Mouse (Mus musculus): ENCODE measurements around the gene Gpr174. TPM values are rescaled to one million over a fixed set of nuclear protein-coding genes. Genes with fewer than 3 reads are reported as not detected.
A peak's percentile ranks its signal among the peaks of the same experiment; 100 is the strongest.

Gpr174 gene
- total and polyA plus RNA-seq, 3 experiments: 8.5 to 30.3 (median 16.2) TPM

GRCm38 (mm10) chrX:107231214-107231613, 24.5 kb upstream of the Gpr174 start:
- H3K36me3 ChIP-seq (replicated peaks in 1 of 2; ENCODE audit: control insufficient read depth in 1 of 2, insufficient read depth in 1 of 2, low read length in 1 of 2): no peaks in the 10 kb centered on the region
- H3K9ac ChIP-seq (ENCODE audit: insufficient read depth, low read depth): no peak overlapping the region
- H3K4me1 ChIP-seq (ENCODE audit: control insufficient read depth in 1 of 2, insufficient read depth in 2 of 2): no peaks in the 10 kb centered on the region
- dilution Hi-C loops (cut with MboI; ENCODE audit: extremely low pct_ligation_motif_present, extremely low pct_unique_long_range_greater_than_20kb, low sequenced_read_pairs): no loop called here
- no peak overlapping the region for H3K4me3 ChIP-seq (replicated peaks in 1 of 3; ENCODE audit: low read depth in 2 of 3, low read length in 2 of 3, poor library complexity in 1 of 3)
- H3K27me3 ChIP-seq (replicated peaks): no peaks in the 10 kb centered on the region
- no peak for DNase-seq (ENCODE audit: extremely low read depth)
- no peaks in the 10 kb centered on the region for H3K9me3 ChIP-seq (replicated peaks; ENCODE audit: low read length)
- no peaks in the 10 kb centered on the region for H3K79me2 ChIP-seq (replicated peaks; ENCODE audit: control insufficient read depth, extremely low read depth, insufficient read depth, poor library complexity, severe bottlenecking)
- H3K4me2 ChIP-seq (ENCODE audit: insufficient read depth, low read depth, poor library complexity, severe bottlenecking): no peak overlapping the region
- TF ChIP-seq CTCF (conservative IDR thresholded peaks at IDR 0.05 in 1 of 2, IDR thresholded peaks at IDR 0.05 in 1 of 2; ENCODE audit: low read depth in 2 of 2, low read length in 2 of 2) (peak in 1 of 2 experiments; percentile 60; a peak in 2 of 4 replicates), MAZ (IDR thresholded peaks at IDR 0.05; ENCODE audit: low read depth, low read length) (no peak), RAD21 (IDR thresholded peaks at IDR 0.05; ENCODE audit: low read depth, low read length) (peak; percentile 55), JUND (conservative IDR thresholded peaks at IDR 0.05; ENCODE audit: low read depth, low read length) (no peak), SMC3 (IDR thresholded peaks at IDR 0.05; ENCODE audit: low read depth, low read length) (peak; percentile 67)
- no peak overlapping the region for H3K27ac ChIP-seq (ENCODE audit: insufficient read depth, low read depth)
- in situ Hi-C loops (cut with MboI; ENCODE audit: low pct_ligation_motif_present, low pct_unique_long_range_greater_than_20kb, low sequenced_read_pairs): no loop called here

- dilution Hi-C loops (cut with MboI; ENCODE audit: extremely low pct_ligation_motif_present, extremely low pct_unique_long_range_greater_than_20kb, low sequenced_read_pairs) (no loop called here), in situ Hi-C loops (cut with MboI; ENCODE audit: low pct_ligation_motif_present, low pct_unique_long_range_greater_than_20kb, low sequenced_read_pairs) (no loop called here)
- H3K4me1 ChIP-seq (ENCODE audit: control insufficient read depth in 1 of 2, insufficient read depth in 2 of 2): no peaks in the 10 kb centered on the region
- H3K27me3 ChIP-seq (replicated peaks): no peaks in the 10 kb centered on the region
- H3K9ac ChIP-seq (ENCODE audit: insufficient read depth, low read depth): no peak overlapping the region
- H3K4me3 ChIP-seq (replicated peaks in 1 of 3; ENCODE audit: low read depth in 2 of 3, low read length in 2 of 3, poor library complexity in 1 of 3): no peak overlapping the region
- DNase-seq (ENCODE audit: extremely low read depth): no peak
- no peaks in the 10 kb centered on the region for H3K9me3 ChIP-seq (replicated peaks; ENCODE audit: low read length)
- no peak for TF ChIP-seq ZMIZ1 (IDR thresholded peaks at IDR 0.05; ENCODE audit: low read depth, low read length)
- TF ChIP-seq USF1 (IDR thresholded peaks at IDR 0.05; ENCODE audit: low read depth, low read length): no peak
- TF ChIP-seq POLR2AphosphoS2 (IDR thresholded peaks at IDR 0.05; ENCODE audit: low read depth, low read length): no peak
- TF ChIP-seq JUND (conservative IDR thresholded peaks at IDR 0.05; ENCODE audit: low read depth, low read length): no peak
- no peak for TF ChIP-seq IRF4 (IDR thresholded peaks at IDR 0.05; ENCODE audit: low read depth, low read length)
- TF ChIP-seq TCF12 (IDR thresholded peaks at IDR 0.05; ENCODE audit: low read depth, low read length): no peak
- TF ChIP-seq UBTF (IDR thresholded peaks at IDR 0.05; ENCODE audit: low read depth, low read length): no peak
- no peak for TF ChIP-seq E2F4 (IDR thresholded peaks at IDR 0.05; ENCODE audit: insufficient replicate concordance, low read depth, low read length)
- TF ChIP-seq ZKSCAN1 (IDR thresholded peaks at IDR 0.05; ENCODE audit: borderline replicate concordance, low read depth, low read length): no peak
- no peak for TF ChIP-seq RCOR1 (conservative IDR thresholded peaks at IDR 0.05; ENCODE audit: low read depth, low read length)
- TF ChIP-seq BHLHE40 (IDR thresholded peaks at IDR 0.05; ENCODE audit: low read depth, low read length): no peak
- H3K79me2 ChIP-seq (replicated peaks; ENCODE audit: control insufficient read depth, extremely low read depth, insufficient read depth, poor library complexity, severe bottlenecking): no peaks in the 10 kb centered on the region
- H3K4me2 ChIP-seq (ENCODE audit: insufficient read depth, low read depth, poor library complexity, severe bottlenecking): no peak overlapping the region
- H3K27ac ChIP-seq (ENCODE audit: insufficient read depth, low read depth): no peak overlapping the region
- H3K36me3 ChIP-seq (replicated peaks in 1 of 2; ENCODE audit: control insufficient read depth in 1 of 2, insufficient read depth in 1 of 2, low read length in 1 of 2): no peaks in the 10 kb centered on the region
These were observed 21.0 kb upstream of the Gpr174 start for GRCm38 (mm10) chrX:107234655-107235054.
